Mouse (Mus musculus) retina, postnatal 7 days (tissue): ENCODE measurements around the gene Mex3b.

ENCODE experiments used
- DNase-seq: peaks from one replicate; pipeline ENCODE4 v3.0.0-alpha.2; 2012; ENCODE audit warnings: low read depth, low spot score

Gene Mex3b

DNA sequence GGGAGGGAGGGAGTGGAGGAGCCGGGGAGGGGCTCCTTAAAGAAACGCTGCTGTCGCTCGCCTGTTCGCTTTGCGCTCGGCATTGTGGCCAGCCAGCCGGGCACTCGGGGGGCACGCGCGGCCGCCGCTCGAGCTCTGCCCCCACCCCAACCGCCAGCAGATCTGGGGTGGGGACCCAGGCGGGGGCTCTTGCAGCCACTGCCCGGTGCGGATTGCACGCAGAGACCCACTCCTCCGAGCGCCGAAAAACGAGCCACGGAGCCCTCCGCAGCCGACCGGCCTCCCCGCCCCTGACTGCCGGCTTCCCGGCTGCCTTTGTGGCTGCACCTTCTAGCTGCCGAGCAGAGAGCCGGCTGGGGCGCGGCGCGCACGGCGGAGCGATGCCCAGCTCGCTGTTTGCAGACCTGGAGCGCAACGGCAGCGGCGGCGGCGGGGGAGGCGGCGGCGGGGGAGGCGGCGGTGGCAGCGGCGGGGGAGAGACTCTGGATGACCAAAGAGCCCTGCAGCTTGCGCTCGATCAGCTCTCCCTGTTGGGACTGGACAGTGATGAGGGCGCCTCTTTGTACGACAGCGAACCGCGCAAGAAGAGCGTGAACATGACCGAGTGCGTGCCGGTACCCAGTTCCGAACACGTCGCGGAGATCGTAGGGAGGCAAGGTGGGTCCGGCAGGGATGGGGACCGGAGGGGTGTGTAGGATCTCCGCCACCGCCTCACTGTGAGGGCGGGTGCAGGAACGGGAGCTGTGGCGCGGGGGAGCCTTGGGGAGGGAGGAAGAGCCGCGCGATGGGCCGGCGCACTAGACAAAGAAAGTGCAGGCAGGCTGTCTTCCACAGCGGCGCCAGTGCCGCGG is at the start of gene Mex3b:
TSS of gene Mex3b (plus strand) at position 63 of the 851 bp plus-strand sequence.
- DNase-seq, result no peak

DNA sequence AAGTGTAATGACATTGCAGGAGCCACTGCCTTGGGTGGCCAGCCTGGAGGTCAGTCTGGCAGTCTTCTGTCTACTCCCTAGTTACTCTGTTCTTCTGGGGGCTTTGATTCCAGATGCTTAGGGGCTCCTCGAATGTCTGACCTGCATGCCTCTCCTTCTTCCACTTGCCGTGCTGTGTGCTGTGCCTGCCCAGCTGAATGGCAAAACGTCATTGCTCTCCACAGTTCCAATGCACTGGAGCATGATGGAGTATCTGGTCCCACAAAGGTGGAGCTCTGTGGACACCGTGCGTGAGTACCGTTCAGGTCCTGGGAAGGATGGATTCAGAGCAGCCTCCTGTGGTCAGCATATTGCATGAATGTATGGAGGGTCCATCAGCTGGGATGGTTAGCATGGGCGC is 47.6 kb upstream of the Mex3b start:
- no peak for DNase-seq

DNA sequence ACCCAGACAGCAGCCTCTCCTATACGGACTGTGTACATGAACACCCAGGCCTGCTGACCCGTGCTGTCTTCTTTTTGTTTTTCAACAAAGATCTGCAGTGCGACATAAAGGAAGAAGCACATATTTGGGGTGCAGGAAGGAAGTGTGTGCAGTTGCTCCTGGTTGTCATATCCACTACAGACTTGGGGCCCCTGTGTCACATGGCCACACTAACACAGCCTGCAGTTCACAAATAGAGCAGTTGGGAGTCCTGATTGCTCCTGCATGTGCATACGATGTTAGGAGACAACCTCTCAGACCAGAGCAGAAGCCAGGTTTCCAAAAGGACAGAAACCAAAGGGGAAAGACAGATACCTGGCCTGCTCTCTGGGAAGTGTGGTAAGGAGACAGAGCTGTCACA is 46.5 kb upstream of the Mex3b start:
- no peak for DNase-seq

DNA sequence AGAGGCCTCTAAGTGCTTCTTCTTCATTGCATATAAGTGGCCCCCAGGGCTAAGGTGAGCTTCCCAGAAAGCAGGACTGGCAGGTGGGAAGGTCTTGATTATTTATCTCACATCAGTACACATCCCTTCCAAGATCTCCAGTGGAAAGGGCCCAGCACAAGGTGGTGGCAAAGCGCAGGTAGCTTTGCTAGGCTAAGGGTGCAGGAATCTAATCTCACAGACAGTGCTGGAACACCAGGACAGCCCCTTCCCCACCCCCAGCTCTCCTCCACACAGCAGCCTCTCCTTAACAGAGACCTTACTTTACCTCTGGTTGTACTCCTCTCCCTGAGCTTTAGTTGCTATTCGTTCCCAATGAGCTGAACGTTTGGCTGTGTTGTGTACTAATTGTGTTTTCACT is 45.6 kb upstream of the Mex3b start:
- no peak for DNase-seq

DNA sequence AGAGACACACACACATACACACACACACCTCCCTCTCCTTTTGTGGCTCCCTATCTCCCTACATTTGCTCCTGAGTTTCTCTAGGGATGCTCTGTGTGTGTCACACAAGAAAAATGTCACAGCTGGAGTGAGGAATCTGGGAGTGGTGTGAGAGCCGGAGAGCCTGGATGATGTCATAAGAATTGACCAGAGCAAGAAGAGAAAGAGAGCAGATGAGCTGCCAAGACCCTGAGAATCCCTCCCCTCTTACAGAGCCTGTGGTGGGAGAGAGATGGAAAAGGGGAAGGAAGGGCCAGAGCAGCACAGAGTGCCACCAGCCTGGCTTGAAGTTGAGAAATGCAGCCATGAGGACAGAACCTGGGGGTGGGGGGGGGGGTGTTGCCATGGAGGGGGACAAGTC is 44.6 kb upstream of the Mex3b start:
- no peak for DNase-seq

DNA sequence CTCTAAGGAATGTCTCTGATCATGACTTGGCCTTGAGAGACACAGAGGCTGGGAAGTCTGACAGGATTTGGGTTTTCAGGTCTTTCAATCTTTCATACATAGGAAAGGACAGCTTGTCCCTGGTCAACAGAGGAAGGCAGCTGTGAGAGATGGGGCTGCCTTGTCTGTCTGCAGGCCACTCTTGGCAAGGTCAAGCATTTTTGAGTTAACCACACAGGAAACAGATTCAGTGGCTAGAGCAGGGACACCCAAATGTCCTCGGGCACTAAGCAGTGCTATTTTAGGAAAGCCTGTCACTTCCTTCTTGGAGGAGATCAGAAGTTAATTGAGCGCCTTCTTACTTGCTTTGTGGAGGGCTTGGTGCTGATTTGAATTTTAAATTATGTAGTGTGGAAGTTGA is 38.9 kb upstream of the Mex3b start:
- no peak for DNase-seq

DNA sequence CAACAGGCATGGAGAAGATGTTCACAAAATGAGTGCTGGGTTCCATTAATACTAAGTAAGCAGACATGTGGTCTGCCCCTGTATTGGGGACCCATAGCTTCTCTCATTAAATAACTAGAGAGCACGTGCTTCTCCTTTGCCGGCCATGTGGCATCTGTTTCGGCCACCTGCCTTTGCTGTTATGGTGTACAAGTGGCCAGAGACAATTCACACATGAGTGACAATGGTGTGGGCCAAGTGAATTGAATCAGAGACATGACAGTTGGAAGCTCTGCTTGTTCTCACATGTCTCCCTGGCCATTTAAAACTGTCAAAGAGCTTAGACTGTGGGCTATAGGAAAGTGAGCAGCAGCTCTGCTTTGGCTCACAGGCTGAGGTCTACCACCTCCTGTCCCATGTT is 37.6 kb upstream of the Mex3b start:
- no peak for DNase-seq

DNA sequence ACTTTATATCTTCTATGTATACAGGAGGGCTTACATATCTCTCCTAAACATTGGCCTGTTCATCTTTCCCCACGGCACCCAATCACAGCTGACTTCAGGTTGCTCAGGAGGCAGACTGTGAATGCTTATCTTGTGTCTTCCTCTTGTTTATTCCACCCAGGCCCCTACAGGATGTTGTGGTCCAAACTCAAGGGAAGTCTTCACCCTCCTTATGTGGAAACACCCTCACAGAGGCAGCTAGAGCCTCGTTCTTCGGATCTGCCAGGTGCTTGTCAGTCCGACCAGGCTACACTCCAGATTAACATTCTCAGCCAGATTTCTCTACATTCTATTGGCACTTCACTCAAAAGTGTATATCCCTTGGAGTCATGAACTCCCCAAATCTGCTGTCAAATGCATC is 32.7 kb upstream of the Mex3b start:
- DNase-seq, result no peak

DNA sequence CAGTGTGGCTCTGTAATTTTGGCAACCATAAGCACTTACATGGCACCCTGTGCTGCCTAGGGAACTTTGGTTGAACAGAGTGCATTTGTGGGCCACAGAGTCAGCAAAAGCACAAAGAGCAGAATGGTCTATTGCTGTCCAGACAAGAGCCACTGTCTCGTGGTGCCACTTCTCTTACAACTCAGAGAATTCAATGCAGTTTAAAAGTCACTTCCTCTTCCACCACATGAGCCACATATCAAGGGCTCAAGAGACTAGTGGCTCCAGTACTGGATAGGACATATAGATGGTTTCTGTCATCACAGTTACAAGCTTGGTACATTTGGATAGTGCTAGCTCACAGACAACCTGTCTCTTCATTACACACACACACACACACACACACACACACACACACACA is 28.7 kb upstream of the Mex3b start:
- no peak for DNase-seq

DNA sequence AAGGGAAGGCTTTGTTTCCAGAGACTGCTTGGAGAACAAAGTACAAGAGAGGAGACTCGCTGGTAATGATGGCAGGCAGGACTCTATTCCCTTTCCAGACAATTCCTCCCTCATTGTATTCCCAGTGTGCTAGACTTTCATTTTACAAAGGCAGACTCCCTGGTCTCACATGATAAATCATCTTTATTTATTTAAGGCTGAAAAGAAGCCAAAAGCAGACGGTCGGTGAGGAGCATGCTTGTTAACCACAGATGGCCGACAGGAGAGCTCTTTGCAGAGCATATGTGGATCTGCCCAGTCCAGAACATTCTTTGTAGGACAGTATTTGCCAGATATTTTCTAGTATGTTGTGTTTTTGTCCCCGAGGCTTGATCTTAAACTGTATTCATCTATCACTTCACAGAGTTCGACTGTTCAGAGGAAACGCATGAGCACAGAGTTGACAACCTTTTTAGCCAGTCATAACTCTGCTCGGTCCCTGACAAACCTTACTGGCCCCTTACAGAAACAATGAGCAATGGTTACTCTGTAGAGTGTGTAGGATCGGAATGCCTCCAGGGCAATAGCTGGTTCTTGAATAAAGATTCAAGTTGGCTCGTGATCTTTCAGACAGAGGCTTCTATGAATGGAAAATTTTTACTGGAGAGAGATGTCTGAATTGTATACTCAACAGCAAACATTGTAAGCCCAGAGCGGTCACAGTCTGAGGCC is 28.0 kb upstream of the Mex3b start:
- no peak for DNase-seq

DNA sequence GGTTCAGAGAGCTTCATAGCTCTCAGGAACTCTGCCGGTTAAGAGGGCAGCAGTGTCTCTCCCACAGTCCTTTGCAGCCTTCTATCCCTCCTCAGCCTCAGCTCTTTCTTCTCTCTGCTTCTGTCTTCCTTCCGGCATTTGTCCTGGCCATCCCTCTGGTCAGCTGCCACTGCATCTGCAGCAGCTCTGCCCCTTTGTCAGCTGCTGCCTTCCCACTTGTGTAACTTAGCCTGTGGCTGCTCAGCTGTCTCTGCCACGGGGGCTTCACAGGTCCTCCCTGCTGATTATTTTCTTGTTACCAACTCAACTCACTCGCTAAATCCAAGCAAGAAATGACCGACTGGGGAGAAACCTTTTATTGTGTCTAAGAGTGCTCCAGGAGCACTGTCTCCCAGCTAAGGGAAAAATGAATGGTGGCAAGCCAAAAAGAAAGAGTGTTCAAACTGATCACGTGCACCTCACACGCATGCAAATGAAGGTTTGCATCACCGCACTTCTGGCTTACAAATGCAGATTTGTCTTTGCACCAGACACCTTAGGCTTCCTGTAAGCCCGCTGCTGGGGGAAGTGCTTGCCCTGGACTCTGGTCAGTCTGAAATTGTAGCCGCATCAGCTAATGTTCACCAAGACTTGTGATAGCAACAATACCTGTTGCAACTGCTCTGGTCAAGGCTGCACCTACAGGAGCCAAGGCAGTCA is 24.8 kb upstream of the Mex3b start:
- no peak for DNase-seq

DNA sequence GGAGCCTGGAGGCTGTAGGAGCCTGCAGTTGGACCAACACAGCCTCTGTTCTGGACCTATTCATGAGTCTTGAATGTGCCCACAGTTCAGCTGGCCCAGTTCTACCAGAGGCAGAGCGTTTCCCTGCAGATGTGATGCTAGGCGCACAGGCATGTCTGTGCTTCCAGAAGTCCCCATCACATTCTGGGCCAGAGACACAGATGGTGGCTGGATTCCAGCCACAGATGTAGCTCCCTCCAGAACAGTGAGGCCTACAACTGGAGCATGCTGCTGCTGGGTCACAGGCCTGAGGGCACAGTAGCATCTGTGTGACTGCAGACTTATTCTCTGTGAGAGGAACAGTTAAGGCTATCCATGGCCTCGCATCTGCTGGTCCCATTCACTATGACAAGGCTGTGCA is 16.4 kb upstream of the Mex3b start:
- DNase-seq, result no peak

DNA sequence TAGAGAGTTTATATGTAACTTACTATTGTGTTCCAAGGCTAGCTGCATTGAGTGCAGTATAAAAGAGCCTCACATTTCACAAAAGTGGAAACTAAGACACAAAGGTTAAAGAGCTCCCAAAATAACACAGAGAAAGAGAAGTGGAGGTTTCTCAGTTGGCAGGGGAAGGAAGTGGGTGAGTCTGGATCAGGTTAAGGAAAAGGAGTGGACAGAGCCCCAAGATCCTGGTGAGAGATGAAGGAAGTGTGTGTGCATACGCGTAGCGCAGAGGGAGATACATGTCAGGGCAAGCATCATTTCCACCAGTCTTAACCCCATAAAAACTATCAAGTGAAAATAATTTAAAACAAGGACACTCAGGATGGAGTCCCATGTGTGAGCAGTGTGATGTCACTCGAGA is 15.5 kb upstream of the Mex3b start:
- no peak for DNase-seq

DNA sequence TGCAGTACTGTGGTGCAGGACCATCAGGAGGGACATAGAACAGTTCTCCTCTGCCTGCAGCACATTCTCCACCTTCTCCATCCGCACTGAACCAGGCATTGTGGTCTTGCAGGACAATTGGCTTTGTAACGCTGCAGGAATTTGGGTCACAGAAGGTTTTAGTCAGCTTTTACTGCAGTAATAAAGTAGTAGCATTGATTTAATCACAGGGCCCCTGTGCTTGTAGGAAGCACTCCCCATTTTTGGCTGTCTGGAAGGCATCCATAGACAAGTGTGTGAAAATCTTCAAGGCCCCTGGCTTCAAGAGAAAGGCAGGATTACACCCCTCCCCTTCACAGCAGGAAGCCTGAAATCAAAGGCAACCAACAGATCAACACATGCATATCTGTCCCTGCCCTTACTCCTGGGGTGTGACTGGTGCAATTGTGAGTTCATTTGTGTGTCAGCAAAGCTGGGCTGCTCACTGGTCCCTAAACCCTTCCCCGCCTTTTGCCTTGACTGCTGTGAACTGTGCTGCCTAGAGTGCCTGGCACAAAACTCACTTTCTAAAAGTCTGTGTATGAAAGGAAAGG is 12.9 kb upstream of the Mex3b start:
- no peak for DNase-seq

DNA sequence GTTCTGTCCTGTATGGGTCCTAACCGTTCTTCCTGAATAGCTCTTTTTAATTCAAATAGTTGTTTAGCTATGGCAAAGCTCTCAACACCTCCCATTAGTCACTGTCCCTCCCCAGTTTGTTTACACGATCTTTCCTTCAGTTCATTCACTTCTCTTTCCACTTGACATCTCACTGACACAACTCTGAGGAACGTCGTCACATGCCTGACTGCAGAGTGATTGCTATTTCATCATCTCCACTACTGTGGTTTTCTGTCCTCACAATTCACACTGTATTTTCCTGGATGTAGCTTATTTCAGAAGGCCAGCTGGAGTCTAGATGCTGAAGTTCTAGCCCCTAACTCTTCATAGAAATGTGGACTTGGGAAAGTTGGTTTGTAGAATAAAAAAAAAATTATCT is 8.5 kb upstream of the Mex3b start:
- no peak for DNase-seq

DNA sequence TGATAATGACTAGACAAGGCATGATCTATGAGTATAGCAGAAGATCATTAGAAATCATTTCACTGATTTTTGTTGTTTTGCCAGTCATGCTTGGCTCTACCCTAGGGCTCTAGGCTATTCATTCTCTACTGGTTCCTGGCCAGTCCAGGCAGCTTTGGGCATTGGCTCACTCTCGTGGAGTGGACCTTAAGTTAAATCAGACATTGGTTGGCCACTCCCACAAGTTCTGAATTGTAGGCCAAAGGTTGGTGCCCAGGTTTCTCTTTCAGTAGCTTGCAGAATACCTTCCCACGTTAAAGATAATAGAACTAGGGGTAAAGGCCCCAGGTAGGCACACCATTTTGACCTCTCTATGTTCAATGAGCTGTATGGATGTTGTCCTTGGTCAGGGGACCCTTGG is 6.5 kb upstream of the Mex3b start:
- DNase-seq, result no peak

DNA sequence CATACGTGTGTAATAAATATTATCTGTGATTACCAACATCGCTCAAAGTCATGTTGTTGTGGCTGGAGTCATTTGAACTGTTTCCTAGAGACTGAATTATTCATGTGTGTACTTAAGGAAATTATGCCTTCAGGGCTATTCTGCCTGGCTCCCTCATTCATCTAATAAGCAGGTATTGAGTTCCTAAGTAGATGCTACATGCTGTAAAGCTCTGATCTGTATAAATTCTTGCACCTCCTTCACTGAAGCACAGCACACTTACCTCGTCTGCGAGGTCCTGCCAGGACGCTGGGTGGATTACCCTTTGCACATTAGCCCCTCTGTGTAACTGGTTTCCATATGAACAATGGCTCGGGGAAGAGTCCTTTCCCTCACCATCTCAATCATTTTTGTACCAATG is 3.8 kb upstream of the Mex3b start:
- no peak for DNase-seq

DNA sequence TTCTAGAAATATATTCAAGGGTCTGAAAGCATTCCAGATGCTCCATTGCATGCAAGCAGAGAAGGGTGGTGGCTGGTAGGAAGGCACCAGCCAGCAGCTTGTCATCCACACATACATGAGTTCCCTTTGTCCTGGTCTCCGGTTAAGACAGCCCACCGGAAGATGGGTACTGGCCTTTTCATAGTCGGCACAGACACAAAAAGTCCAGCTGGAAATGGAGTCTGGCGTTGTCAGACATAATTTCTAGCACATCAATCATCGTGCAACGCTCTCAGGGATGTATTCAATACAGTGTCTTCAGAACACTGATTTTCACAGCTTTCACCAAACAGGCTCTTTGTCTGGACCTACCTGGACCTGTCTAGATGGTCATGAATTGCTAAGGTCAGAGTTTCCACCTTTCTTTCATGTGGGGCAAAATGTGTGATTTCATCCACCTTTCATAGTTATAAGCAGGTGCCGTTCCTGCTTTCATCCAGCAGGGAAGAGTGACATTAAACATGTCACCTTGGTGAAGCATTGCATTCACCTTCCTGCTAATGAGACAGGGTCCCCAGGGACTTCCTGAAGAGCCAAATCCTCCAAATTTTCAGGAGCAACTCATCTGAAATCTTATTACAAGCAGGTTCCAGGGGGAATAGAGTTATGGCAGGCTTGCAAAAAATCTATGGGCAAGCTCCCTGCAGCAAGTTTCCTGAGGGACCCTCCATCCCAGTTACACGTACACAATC is 2.7 kb upstream of the Mex3b start:
- no peak for DNase-seq

DNA sequence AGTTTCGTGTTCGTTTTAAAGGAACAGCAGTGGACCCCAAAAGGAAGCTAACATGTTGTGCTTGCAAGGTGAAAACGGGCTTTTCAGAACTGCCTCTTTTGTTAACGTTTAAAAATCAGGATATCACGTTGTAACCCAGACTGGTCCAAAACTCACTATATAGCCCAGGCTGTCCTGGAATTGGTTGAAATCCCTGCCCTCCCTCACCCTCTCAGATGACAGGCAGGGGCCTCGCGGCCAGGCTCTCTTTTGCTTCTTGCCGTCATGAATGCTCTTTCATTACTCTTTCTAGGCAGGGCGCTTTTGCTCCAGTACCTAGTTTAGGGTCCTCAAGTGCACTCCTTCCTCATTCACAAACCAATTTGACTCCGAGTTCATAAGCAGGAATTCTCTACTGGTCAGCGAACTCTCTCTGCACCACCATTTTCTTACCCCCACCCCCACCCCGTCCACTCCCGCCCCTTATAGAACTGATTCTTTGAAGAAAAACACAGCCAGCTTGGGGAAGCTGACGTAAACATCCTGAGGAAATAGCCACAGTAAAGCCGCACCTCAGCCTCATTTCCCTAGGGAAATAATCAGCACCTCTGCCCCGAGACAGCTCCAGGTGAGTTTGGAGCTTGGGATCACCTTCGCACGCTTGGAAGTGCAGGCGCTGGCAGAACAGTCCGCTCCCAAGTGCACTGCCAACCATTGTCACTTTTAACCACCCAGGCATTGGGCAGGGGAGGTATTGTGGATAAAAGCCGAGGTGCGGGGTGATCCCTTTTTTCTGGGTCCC is 2.0 kb upstream of the Mex3b start:
- peak; percentile 36 for DNase-seq

DNA sequence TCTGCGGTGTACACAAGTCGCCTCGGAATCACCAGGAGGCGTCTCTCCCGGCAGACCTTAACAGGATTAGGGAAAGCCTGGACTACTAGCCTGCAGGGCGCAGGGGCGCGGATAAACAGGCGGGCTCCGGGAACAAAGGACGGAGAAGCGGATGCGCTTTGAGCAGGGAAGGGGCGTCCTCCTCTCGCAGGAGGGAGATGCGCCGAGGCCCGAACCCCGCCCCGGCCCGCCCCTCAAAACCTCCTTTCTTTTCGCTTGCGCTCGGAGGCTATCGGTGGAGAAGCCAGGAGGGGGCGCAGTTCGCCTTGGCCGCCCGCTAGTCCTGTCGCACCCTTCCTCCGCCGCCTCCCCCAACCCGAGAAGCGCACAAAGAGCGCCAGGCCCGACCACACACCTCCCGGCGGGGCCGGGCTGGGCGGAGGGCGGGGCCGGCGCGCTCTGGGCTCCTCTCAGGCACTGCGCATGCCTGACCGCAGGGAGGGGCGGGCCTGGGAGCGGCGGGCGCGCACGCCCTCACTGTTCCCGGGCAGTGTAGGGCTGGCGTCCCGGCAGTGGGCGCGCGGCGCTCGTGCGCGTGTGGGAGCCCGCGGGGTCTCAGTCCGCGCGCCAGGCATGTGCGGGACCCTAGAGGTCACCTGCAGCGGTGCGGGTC is 1.2 kb upstream of the Mex3b start:
- peak; percentile 96 for DNase-seq
